Mouse (Mus musculus): Measurements from ENCODE around the gene Rnf126.

DNA sequence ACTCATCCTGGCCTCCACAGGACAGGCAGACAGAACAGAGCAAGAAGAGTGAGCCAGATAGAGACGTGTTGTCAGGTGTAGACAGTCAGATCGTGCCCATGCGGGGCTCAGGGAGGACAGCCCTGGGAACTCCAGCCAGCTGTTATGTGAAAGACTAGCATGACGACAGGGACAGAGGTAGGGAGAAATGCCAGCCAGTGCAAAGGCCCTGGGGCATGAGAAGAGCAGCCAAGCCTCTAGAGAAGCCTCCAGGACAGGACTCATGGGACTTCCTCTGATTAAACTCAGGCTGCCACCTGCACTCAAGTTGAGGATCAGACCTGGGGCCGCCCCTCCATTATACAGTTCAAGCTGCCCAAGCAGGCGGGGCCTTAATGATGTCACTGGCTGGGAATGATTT is 18.3 kb downstream of the Rnf126 start:
- TF ChIP-seq ZNF384 (IDR thresholded peaks at IDR 0.05; ENCODE audit: low read depth, low read length) = no peak
- TF ChIP-seq CHD2 (IDR thresholded peaks at IDR 0.05; ENCODE audit: low read depth, low read length) = no peak
- no peak for TF ChIP-seq MAFK (IDR thresholded peaks at IDR 0.05; ENCODE audit: insufficient read depth, low read depth, low read length)
- no peak for TF ChIP-seq ZC3H11A (IDR thresholded peaks at IDR 0.05; ENCODE audit: borderline replicate concordance, low read depth, low read length)
- TF ChIP-seq HCFC1 (IDR thresholded peaks at IDR 0.05; ENCODE audit: borderline replicate concordance, insufficient read depth, low read length) = no peak

Measured in ES-E14 (cell line).